Mouse (Mus musculus) heart, embryonic 13.5 days (tissue): ENCODE measurements around the gene Spi1. TPM values are rescaled to one million over a fixed set of nuclear protein-coding genes. Genes with fewer than 3 reads are reported as not detected.

Experiments used
- ATAC-seq: fragments of 200-750 bp; cut with Nextera tagmentation; 2 replicates; pipeline ENCODE4 v1.8.0; 2017; ENCODE audit warnings: moderate TSS enrichment; ENCODE audit not compliant: insufficient number of reproducible peaks, low FRiP score, low TSS enrichment; ENCODE audit errors: extremely low read depth
- H3K27ac ChIP-seq: fragments of 300-500 bp; sonication (generic); replicated peaks from 2 replicates; pipeline ENCODE4 v1.5.1; 2015; ENCODE audit warnings: moderate library complexity, mild to moderate bottlenecking, inconsistent platforms
- H3K27me3 ChIP-seq: fragments of 300-500 bp; sonication (generic); replicated peaks from 2 replicates; pipeline ENCODE4 v1.6.1; 2015; ENCODE audit warnings: mild to moderate bottlenecking, inconsistent platforms
- H3K36me3 ChIP-seq: fragments of 300-500 bp; sonication (generic); 2 replicates; pipeline ENCODE4 v1.6.1; 2015; ENCODE audit warnings: mild to moderate bottlenecking, inconsistent platforms
- H3K4me1 ChIP-seq: fragments of 300-500 bp; sonication (generic); 2 replicates; pipeline ENCODE4 v1.6.1; 2015; ENCODE audit warnings: inconsistent platforms
- H3K4me2 ChIP-seq: fragments of 300-500 bp; sonication (generic); 2 replicates; pipeline ENCODE4 v1.6.1; 2015; ENCODE audit warnings: inconsistent platforms, mild to moderate bottlenecking, moderate library complexity
- H3K4me3 ChIP-seq: fragments of 300-500 bp; sonication (generic); 2 replicates; pipeline ENCODE4 v1.5.1; 2015; ENCODE audit warnings: moderate library complexity, mild to moderate bottlenecking, inconsistent platforms
- H3K9ac ChIP-seq: fragments of 300-500 bp; sonication (generic); 2 replicates; pipeline ENCODE4 v1.6.1; 2015; ENCODE audit warnings: inconsistent platforms, mild to moderate bottlenecking, moderate library complexity
- H3K9me3 ChIP-seq: fragments of 300-500 bp; sonication (generic); 2 replicates; pipeline ENCODE4 v1.6.1; 2016; ENCODE audit warnings: inconsistent platforms
- WGBS: fragments of 180-500 bp; shearing (Covaris S2); methylation state at CpG from one replicate; pipeline ENCODE4 v1.1.7; 2015; ENCODE audit warnings: mixed read lengths; 5-methylcytosine and 5-hydroxymethylcytosine counted together
- polyA plus RNA-seq: library from polyadenylated mRNA; unstranded; fragments of >200 nt; fragmentation: Nextera tagmentation; extraction: Ambion mirVana; gene quantifications from 2 replicates; pipeline ENCODE4 v1.2.1, GENCODE M21; 2015

The Spi1 gene
- polyA plus RNA-seq, 1 experiment from 2014 or later = 3.5 TPM

GRCm38 (mm10) chr2:91082844-91083243, 654 bp downstream of the Spi1 start:
- Histone ChIP-seq H3K4me3 (no peak overlapping the region), H3K9ac (no peak overlapping the region), H3K4me1 (peaks cover 14% of the 10 kb centered on the region), H3K4me2 (no peak overlapping the region), H3K27me3 (peaks cover under 1% of the 10 kb centered on the region; the same call in 1 of the 2 replicates), H3K27ac (peak overlapping the region; percentile 45; the same call in 1 of the 2 replicates), H3K9me3 (no peaks in the 10 kb centered on the region), H3K36me3 (no peaks in the 10 kb centered on the region)
- WGBS = 53% methylated on average over 11 of the region's 11 CpGs
- no peak for ATAC-seq

- ATAC-seq = no peak
- no peaks in the 10 kb centered on the region for H3K9me3 ChIP-seq
- H3K4me2 ChIP-seq = no peak overlapping the region
- no peak overlapping the region for H3K9ac ChIP-seq
- no peak overlapping the region for H3K4me3 ChIP-seq
- peaks cover 3% of the 10 kb centered on the region; the same call in 1 of the 2 replicates for H3K27me3 ChIP-seq
- WGBS = 40% methylated on average over 1 of the region's 1 CpGs
- peak overlapping the region; percentile 45; the same call in 1 of the 2 replicates for H3K27ac ChIP-seq
- H3K36me3 ChIP-seq = no peaks in the 10 kb centered on the region
- peaks cover 11% of the 10 kb centered on the region for H3K4me1 ChIP-seq
These were observed 1.3 kb downstream of the Spi1 start for GRCm38 (mm10) chr2:91083366-91083940.

- WGBS = 78% methylated on average over 15 of the region's 15 CpGs
These were observed 2.1 kb downstream of the Spi1 start for GRCm38 (mm10) chr2:91084179-91084820.

GRCm38 (mm10) chr2:91085494-91086391, 3.6 kb downstream of the Spi1 start:
- peaks cover 3% of the 10 kb centered on the region; the same call in 1 of the 2 replicates for H3K27me3 ChIP-seq
- no peak overlapping the region for H3K27ac ChIP-seq
- H3K4me1 ChIP-seq = 0 out of 2 replicates have a peak, but pooled peaks cover 5% of the 10 kb centered on the region
- H3K9ac ChIP-seq = no peak overlapping the region
- no peaks in the 10 kb centered on the region for H3K9me3 ChIP-seq
- H3K4me2 ChIP-seq = no peak overlapping the region
- no peaks in the 10 kb centered on the region for H3K36me3 ChIP-seq
- WGBS = 79% methylated on average over 14 of the region's 14 CpGs
- no peak overlapping the region for H3K4me3 ChIP-seq
- no peak for ATAC-seq

More at GRCm38 (mm10) chr2:91084179-91084820, 2.1 kb downstream of the Spi1 start:
- Histone ChIP-seq H3K27me3 (peaks cover 3% of the 10 kb centered on the region; the same call in 1 of the 2 replicates), H3K9ac (no peak overlapping the region), H3K27ac (no peak overlapping the region), H3K36me3 (no peaks in the 10 kb centered on the region), H3K4me3 (no peak overlapping the region), H3K9me3 (no peaks in the 10 kb centered on the region), H3K4me2 (no peak overlapping the region), H3K4me1 (peaks cover 5% of the 10 kb centered on the region)
- ATAC-seq = no peak

GRCm38 (mm10) chr2:91086392-91087237, 4.4 kb downstream of the Spi1 start:
- H3K27ac ChIP-seq = no peak overlapping the region
- no peak for ATAC-seq
- no peak overlapping the region for H3K4me2 ChIP-seq
- WGBS = 70% methylated on average over 9 of the region's 9 CpGs
- H3K4me3 ChIP-seq = no peak overlapping the region
- H3K9me3 ChIP-seq = no peaks in the 10 kb centered on the region
- H3K4me1 ChIP-seq = 0 out of 2 replicates have a peak, but pooled peaks cover 5% of the 10 kb centered on the region
- H3K9ac ChIP-seq = no peak overlapping the region
- H3K27me3 ChIP-seq = peaks cover 3% of the 10 kb centered on the region; the same call in 1 of the 2 replicates
- H3K36me3 ChIP-seq = no peaks in the 10 kb centered on the region

GRCm38 (mm10) chr2:91087453-91087852, 5.3 kb downstream of the Spi1 start:
- Histone ChIP-seq H3K36me3 (no peaks in the 10 kb centered on the region), H3K9me3 (no peaks in the 10 kb centered on the region), H3K27ac (no peak overlapping the region), H3K27me3 (peaks cover 3% of the 10 kb centered on the region; the same call in 1 of the 2 replicates), H3K9ac (no peak overlapping the region), H3K4me3 (no peak overlapping the region), H3K4me1 (0 out of 2 replicates have a peak, but pooled peaks cover 5% of the 10 kb centered on the region), H3K4me2 (no peak overlapping the region)
- WGBS = 80% methylated on average over 9 of the region's 9 CpGs
- no peak for ATAC-seq

GRCm38 (mm10) chr2:91088987-91089386, 6.8 kb downstream of the Spi1 start:
- Histone ChIP-seq H3K9ac (no peak overlapping the region), H3K4me3 (no peak overlapping the region), H3K4me1 (no peaks in the 10 kb centered on the region), H3K27me3 (peaks cover 3% of the 10 kb centered on the region; the same call in 1 of the 2 replicates), H3K4me2 (no peak overlapping the region), H3K9me3 (no peaks in the 10 kb centered on the region), H3K27ac (no peak overlapping the region), H3K36me3 (no peaks in the 10 kb centered on the region)
- no peak for ATAC-seq
- 73% methylated on average over 9 of the region's 9 CpGs for WGBS

- no peak for ATAC-seq
- Histone ChIP-seq H3K9me3 (no peaks in the 10 kb centered on the region), H3K4me2 (no peak overlapping the region), H3K4me1 (no peaks in the 10 kb centered on the region), H3K27ac (no peak overlapping the region), H3K9ac (no peak overlapping the region), H3K27me3 (peaks cover 3% of the 10 kb centered on the region; the same call in 1 of the 2 replicates), H3K36me3 (no peaks in the 10 kb centered on the region), H3K4me3 (no peak overlapping the region)
- 74% methylated on average over 6 of the region's 6 CpGs for WGBS
These were observed 8.0 kb downstream of the Spi1 start for GRCm38 (mm10) chr2:91090208-91090607.

GRCm38 (mm10) chr2:91090827-91091226, 8.6 kb downstream of the Spi1 start:
- Histone ChIP-seq H3K27ac (no peak overlapping the region), H3K4me3 (no peak overlapping the region), H3K9ac (no peak overlapping the region), H3K4me2 (no peak overlapping the region), H3K27me3 (peaks cover 3% of the 10 kb centered on the region; the same call in 1 of the 2 replicates), H3K9me3 (no peaks in the 10 kb centered on the region), H3K36me3 (no peaks in the 10 kb centered on the region), H3K4me1 (no peaks in the 10 kb centered on the region)
- no peak for ATAC-seq
- 67% methylated on average over 6 of the region's 6 CpGs for WGBS

GRCm38 (mm10) chr2:91096524-91096923, 14.3 kb downstream of the Spi1 start:
- no peak overlapping the region for H3K4me2 ChIP-seq
- H3K9ac ChIP-seq = peak overlapping the region; percentile 38; the same call in 1 of the 2 replicates
- H3K9me3 ChIP-seq = no peaks in the 10 kb centered on the region
- H3K4me3 ChIP-seq = peak overlapping the region; percentile 11; the same call in 1 of the 2 replicates
- peaks cover 11% of the 10 kb centered on the region for H3K4me1 ChIP-seq
- WGBS = 48% methylated on average over 14 of the region's 14 CpGs
- no peaks in the 10 kb centered on the region for H3K27me3 ChIP-seq
- H3K27ac ChIP-seq = no peak overlapping the region
- no peaks in the 10 kb centered on the region for H3K36me3 ChIP-seq
- no peak for ATAC-seq
